Mouse (Mus musculus): ENCODE results near the gene Slc38a10. TPM values are rescaled to one million over a fixed set of nuclear protein-coding genes. Genes with fewer than 3 reads are reported as not detected.

Slc38a10 gene
- 58.9 and 60.9 TPM in 2 replicates for polyA plus RNA-seq (2015; fragmentation: Nextera tagmentation; extraction: Ambion mirVana)

- DNase-seq (ENCODE audit: low spot score), result peak; percentile 100
Observed at GRCm38 (mm10) chr11:120151113-120151494, at the start of gene Slc38a10. TSS of gene Slc38a10 (minus strand) at chr11:120151346.

GRCm38 (mm10) chr11:120200621-120201020 is 49.5 kb upstream of the Slc38a10 start:
- no peak for DNase-seq (ENCODE audit: low spot score)

GRCm38 (mm10) chr11:120199766-120200165 is 48.6 kb upstream of the Slc38a10 start:
- DNase-seq (ENCODE audit: low spot score), result no peak

GRCm38 (mm10) chr11:120198831-120199230 is 47.7 kb upstream of the Slc38a10 start:
- DNase-seq (ENCODE audit: low spot score), result no peak

GRCm38 (mm10) chr11:120190526-120191412 is 39.6 kb upstream of the Slc38a10 start:
- DNase-seq (ENCODE audit: low spot score), result no peak

GRCm38 (mm10) chr11:120189459-120190312 is 38.5 kb upstream of the Slc38a10 start:
- peak; percentile 97 for DNase-seq (ENCODE audit: low spot score)

GRCm38 (mm10) chr11:120188481-120189441 is 37.6 kb upstream of the Slc38a10 start:
- DNase-seq (ENCODE audit: low spot score), result peak; percentile 47

- peak; percentile 15 for DNase-seq (ENCODE audit: low spot score)
Observed at GRCm38 (mm10) chr11:120188102-120188480, 36.9 kb upstream of the Slc38a10 start.

- DNase-seq (ENCODE audit: low spot score), result no peak
Observed at GRCm38 (mm10) chr11:120187236-120188101, 36.3 kb upstream of the Slc38a10 start.

GRCm38 (mm10) chr11:120186821-120187235 is 35.7 kb upstream of the Slc38a10 start:
- no peak for DNase-seq (ENCODE audit: low spot score)

- DNase-seq (ENCODE audit: low spot score), result no peak
Observed at GRCm38 (mm10) chr11:120186145-120186740, 35.1 kb upstream of the Slc38a10 start.

- no peak for DNase-seq (ENCODE audit: low spot score)
Observed at GRCm38 (mm10) chr11:120185316-120186141, 34.4 kb upstream of the Slc38a10 start.

- no peak for DNase-seq (ENCODE audit: low spot score)
Observed at GRCm38 (mm10) chr11:120184371-120185315, 33.5 kb upstream of the Slc38a10 start.

- DNase-seq (ENCODE audit: low spot score), result no peak
Observed at GRCm38 (mm10) chr11:120183708-120184107, 32.6 kb upstream of the Slc38a10 start.

GRCm38 (mm10) chr11:120183180-120183579 is 32.0 kb upstream of the Slc38a10 start:
- no peak for DNase-seq (ENCODE audit: low spot score)

- no peak for DNase-seq (ENCODE audit: low spot score)
Observed at GRCm38 (mm10) chr11:120182396-120183030, 31.4 kb upstream of the Slc38a10 start.

GRCm38 (mm10) chr11:120181379-120181778 is 30.2 kb upstream of the Slc38a10 start:
- DNase-seq (ENCODE audit: low spot score), result no peak
